Comparison of ENCODE assay signal across 27 mouse cellular contexts in genomic region chr7:12204141-12204540, GRCm38 (mm10). TPM values are rescaled to one million over a fixed set of nuclear protein-coding genes. Genes with fewer than 3 reads are reported as not detected.
DNase-seq lines count a peak whose midpoint lies in the region; ATAC-seq lines count a peak whose summit lies in the region.
"Had no signal": no experiment of that assay in that cellular context is flagged by ENCODE, and none has a peak within 500 bp of the region (broad histone marks: within the 10 kb centered on the region; RNA-seq: fewer than 3 reads in every experiment).

No protein-coding gene starts in this region.

- DNase-seq in ES-CJ7 (ENCODE audit: low read depth, low spot score) (peak; percentile 63), R1 (ENCODE audit: low read depth, low spot score) (peak; percentile 76)
- DNase-seq in ovary, postnatal 36 days (ENCODE audit: low spot score), result no peak
- DNase-seq: adrenal gland, adult 2 months; adrenal gland, postnatal 10 days; adrenal gland, postnatal 25 days; cerebellum, adult 11 months; cerebellum, adult 18-20 months; cerebellum, adult 8-10 months; cerebellum, adult 9-11 months; cerebellum, postnatal 14 days; cerebellum, postnatal 36 days; embryo, embryonic 11 days had no signal

- H3K4me3 ChIP-seq in kidney, embryonic 16.5 days (ENCODE audit: low read length), result no peak overlapping the region
- no peak overlapping the region for H3K4me3 ChIP-seq in kidney, embryonic 14.5 days (ENCODE audit: low read length)
- H3K4me3 ChIP-seq: embryonic facial prominence, embryonic 13.5 days; embryonic facial prominence, embryonic 15.5 days; erythroblast, embryonic 14.5 days; forebrain, embryonic 10.5 days; forebrain, embryonic 12.5 days had no signal

- H3K27ac ChIP-seq in kidney, embryonic 16.5 days (ENCODE audit: low read length), result no peak overlapping the region
- no peak overlapping the region for H3K27ac ChIP-seq in kidney, embryonic 14.5 days (ENCODE audit: low read depth, low read length)
- H3K27ac ChIP-seq: embryonic facial prominence, embryonic 13.5 days; embryonic facial prominence, embryonic 15.5 days; forebrain, embryonic 10.5 days; forebrain, embryonic 12.5 days had no signal

- peaks cover 4% of the 10 kb centered on the region; the same call in 1 of the 2 replicates for H3K9me3 ChIP-seq in kidney, embryonic 16.5 days (ENCODE audit: low read length)
- H3K9me3 ChIP-seq in kidney, embryonic 14.5 days (ENCODE audit: control insufficient read depth, low read length), result peaks cover 5% of the 10 kb centered on the region
- H3K9me3 ChIP-seq: G1E had no signal

- no peaks in the 10 kb centered on the region for H3K36me3 ChIP-seq in kidney, embryonic 16.5 days (ENCODE audit: insufficient read depth, low read length)
- no peaks in the 10 kb centered on the region for H3K36me3 ChIP-seq in kidney, embryonic 14.5 days (ENCODE audit: control insufficient read depth, insufficient read depth, low read length)
- H3K36me3 ChIP-seq: embryonic facial prominence, embryonic 13.5 days; embryonic facial prominence, embryonic 15.5 days; forebrain, embryonic 10.5 days; forebrain, embryonic 12.5 days; G1E had no signal

- H3K4me1 ChIP-seq in kidney, embryonic 16.5 days (ENCODE audit: insufficient read depth, low read length), result no peaks in the 10 kb centered on the region
- H3K4me1 ChIP-seq in kidney, embryonic 14.5 days (ENCODE audit: control insufficient read depth, insufficient read depth, low read length), result no peaks in the 10 kb centered on the region
- H3K4me1 ChIP-seq: embryonic facial prominence, embryonic 13.5 days; embryonic facial prominence, embryonic 15.5 days; forebrain, embryonic 10.5 days; forebrain, embryonic 12.5 days had no signal

- ATAC-seq in kidney, embryonic 16.5 days (ENCODE audit: low FRiP score, low TSS enrichment), result no peak
- ATAC-seq in kidney, embryonic 14.5 days (ENCODE audit: low FRiP score, low TSS enrichment), result no peak
- ATAC-seq: forebrain, embryonic 14.5 days; forebrain, embryonic 16.5 days had no signal

- WGBS in kidney, embryonic 16.5 days, result 73% methylated on average over 2 of the region's 2 CpGs
- 76% methylated on average over 2 of the region's 2 CpGs for WGBS in kidney, embryonic 14.5 days

- H3K4me2 ChIP-seq in kidney, embryonic 16.5 days (replicated peaks; ENCODE audit: low read depth, low read length), result no peak overlapping the region
- no peak overlapping the region for H3K4me2 ChIP-seq in kidney, embryonic 14.5 days (replicated peaks; ENCODE audit: low read depth, low read length)
- H3K4me2 ChIP-seq: embryonic facial prominence, embryonic 13.5 days; embryonic facial prominence, embryonic 15.5 days; forebrain, embryonic 12.5 days had no signal

- H3K27me3 ChIP-seq in kidney, embryonic 16.5 days (ENCODE audit: insufficient read depth, low read length), result no peaks in the 10 kb centered on the region
- H3K27me3 ChIP-seq in kidney, embryonic 14.5 days (ENCODE audit: control insufficient read depth, insufficient read depth, low read length), result no peaks in the 10 kb centered on the region
- H3K27me3 ChIP-seq: embryonic facial prominence, embryonic 13.5 days; embryonic facial prominence, embryonic 15.5 days; forebrain, embryonic 12.5 days had no signal

- no peak overlapping the region for H3K9ac ChIP-seq in kidney, embryonic 16.5 days (replicated peaks; ENCODE audit: low read length)
- H3K9ac ChIP-seq in kidney, embryonic 14.5 days (ENCODE audit: low read depth, low read length), result no peak overlapping the region
- H3K9ac ChIP-seq: embryonic facial prominence, embryonic 13.5 days; embryonic facial prominence, embryonic 15.5 days; forebrain, embryonic 12.5 days had no signal

RNA-seq across cellular contexts. Expression of gene Vmn1r80, which starts 15.1 kb away (rescaled TPM):
- polyA plus RNA-seq in kidney, embryonic 16.5 days (2015; fragmentation: Nextera tagmentation; extraction: Ambion mirVana), result not detected in 2 replicates
- not detected in 2 replicates for polyA plus RNA-seq in kidney, embryonic 14.5 days (2014; fragmentation: Nextera tagmentation; extraction: Ambion mirVana)
- polyA plus RNA-seq: adrenal gland, adult 2 months; brain, embryonic 14.5 days; C2C12; embryonic facial prominence, embryonic 11.5 days; embryonic facial prominence, embryonic 13.5 days; embryonic facial prominence, embryonic 15.5 days; forebrain, embryonic 10.5 days; forebrain, embryonic 12.5 days; forebrain, embryonic 14.5 days; forebrain, embryonic 16.5 days; frontal cortex, adult 2 months; G1E had no signal

RNA-seq across cellular contexts. Expression of gene Vmn1r79, which starts 33.1 kb away (rescaled TPM):
- not detected in 2 replicates for polyA plus RNA-seq in kidney, embryonic 16.5 days (2015; fragmentation: Nextera tagmentation; extraction: Ambion mirVana)
- polyA plus RNA-seq in kidney, embryonic 14.5 days (2014; fragmentation: Nextera tagmentation; extraction: Ambion mirVana), result not detected in 2 replicates
- polyA plus RNA-seq: adrenal gland, adult 2 months; brain, embryonic 14.5 days; C2C12; embryonic facial prominence, embryonic 11.5 days; embryonic facial prominence, embryonic 13.5 days; embryonic facial prominence, embryonic 15.5 days; erythroblast, embryonic 14.5 days; forebrain, embryonic 10.5 days; forebrain, embryonic 12.5 days; forebrain, embryonic 14.5 days; forebrain, embryonic 16.5 days; frontal cortex, adult 2 months; G1E had no signal

RNA-seq across cellular contexts. Expression of gene Vmn1r78, which starts 54.1 kb away (rescaled TPM):
- polyA plus RNA-seq in kidney, embryonic 16.5 days (2015; fragmentation: Nextera tagmentation; extraction: Ambion mirVana), result not detected in 2 replicates
- not detected in 2 replicates for polyA plus RNA-seq in kidney, embryonic 14.5 days (2014; fragmentation: Nextera tagmentation; extraction: Ambion mirVana)
- polyA plus RNA-seq: adrenal gland, adult 2 months; brain, embryonic 14.5 days; C2C12; embryonic facial prominence, embryonic 11.5 days; embryonic facial prominence, embryonic 13.5 days; erythroblast, embryonic 14.5 days; forebrain, embryonic 10.5 days; forebrain, embryonic 12.5 days; forebrain, embryonic 14.5 days; forebrain, embryonic 16.5 days; frontal cortex, adult 2 months; G1E had no signal
